8 mouse cellular contexts compared by ENCODE assay signal in the genomic region with DNA sequence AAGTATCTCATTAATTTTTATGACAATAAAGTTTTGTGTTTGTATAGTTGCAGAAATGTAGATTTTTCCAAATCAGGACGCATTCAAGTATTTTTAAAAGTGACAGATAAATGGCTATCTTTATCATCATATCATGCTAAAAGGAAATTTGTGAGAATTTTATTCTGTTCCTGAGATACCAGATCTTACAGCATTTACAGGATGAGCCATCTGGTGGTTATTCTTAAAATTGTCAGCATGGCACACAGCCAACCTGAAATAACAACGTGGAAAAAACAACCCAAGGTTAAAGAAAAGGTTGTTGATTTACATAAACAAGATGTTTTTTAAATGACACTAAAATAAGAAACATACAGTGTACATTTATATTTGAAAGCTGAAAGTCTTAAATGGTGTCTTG.
DNase-seq lines count a peak whose midpoint lies in the region; ATAC-seq and TF ChIP-seq lines count a peak whose summit lies in the region.
"Had no signal": no experiment of that assay in that cellular context is flagged by ENCODE, and none has a peak within 500 bp of the region (broad histone marks: within the 10 kb centered on the region; RNA-seq: fewer than 3 reads in every experiment).

No protein-coding gene starts in this region.

- no peak for ATAC-seq in hindbrain, embryonic 14.5 days (ENCODE audit: low FRiP score)

- no peaks in the 10 kb centered on the region for H3K9me3 ChIP-seq in hindbrain, embryonic 14.5 days (ENCODE audit: control insufficient read depth, low read length)
- no peaks in the 10 kb centered on the region for H3K9me3 ChIP-seq in hindbrain, embryonic 10.5 days

- H3K9ac ChIP-seq in hindbrain, embryonic 14.5 days: no peak overlapping the region

- H3K4me1 ChIP-seq in hindbrain, embryonic 14.5 days (replicated peaks; ENCODE audit: control insufficient read depth, insufficient read depth, low read length): no peaks in the 10 kb centered on the region
- H3K4me1 ChIP-seq in hindbrain, embryonic 10.5 days (replicated peaks): no peaks in the 10 kb centered on the region
- no peaks in the 10 kb centered on the region for H3K4me1 ChIP-seq in lung, adult 2 months (ENCODE audit: control insufficient read depth, insufficient read depth, low read length)

- no peak for TF ChIP-seq CTCF in lung, adult 2 months (IDR thresholded peaks at IDR 0.05; ENCODE audit: insufficient read depth, low read length)

- no peak overlapping the region for H3K27ac ChIP-seq in hindbrain, embryonic 14.5 days
- no peak overlapping the region for H3K27ac ChIP-seq in hindbrain, embryonic 10.5 days

- H3K27me3 ChIP-seq in hindbrain, embryonic 14.5 days (ENCODE audit: control insufficient read depth, insufficient read depth, low read length): no peaks in the 10 kb centered on the region
- H3K27me3 ChIP-seq in hindbrain, embryonic 10.5 days (ENCODE audit: insufficient read depth, poor library complexity, severe bottlenecking): no peaks in the 10 kb centered on the region

- H3K4me2 ChIP-seq in hindbrain, embryonic 14.5 days (replicated peaks): no peak overlapping the region
- H3K4me2 ChIP-seq: liver, embryonic 11.5 days had no signal

- H3K36me3 ChIP-seq in hindbrain, embryonic 14.5 days (replicated peaks; ENCODE audit: control insufficient read depth, insufficient read depth): no peaks in the 10 kb centered on the region
- H3K36me3 ChIP-seq in hindbrain, embryonic 10.5 days: no peaks in the 10 kb centered on the region

- no peak for TF ChIP-seq POLR2A in lung, adult 2 months (IDR thresholded peaks at IDR 0.05; ENCODE audit: borderline replicate concordance, extremely low read depth, low read depth, low read length)

- 53% methylated on average over 2 of the region's 2 CpGs for WGBS in hindbrain, embryonic 14.5 days
- WGBS in hindbrain, embryonic 10.5 days: 73% methylated on average over 2 of the region's 2 CpGs
- 36% methylated on average over 2 of the region's 2 CpGs for WGBS in lung, adult 2 months

- peak; percentile 73 for DNase-seq in hindbrain, embryonic 14.5 days (ENCODE audit: low spot score)
- no peak for DNase-seq in hindbrain, embryonic 10.5 days (ENCODE audit: low spot score)
- peak; percentile 7 for DNase-seq in lung, postnatal 14 days
- DNase-seq in lung, adult 2 months: no peak
- peak; percentile 51 for DNase-seq in cerebellum, adult 11-12 months
- peak; percentile 20 for DNase-seq in lung, postnatal 36 days
- DNase-seq in adrenal gland, adult 2 months: no peak

- no peak overlapping the region for H3K4me3 ChIP-seq in hindbrain, embryonic 14.5 days (replicated peaks; ENCODE audit: low read length)
- H3K4me3 ChIP-seq in hindbrain, embryonic 10.5 days: no peak overlapping the region
- no peak overlapping the region for H3K4me3 ChIP-seq in lung, adult 2 months (replicated peaks; ENCODE audit: extremely low read depth, low read depth, low read length)

Comparison
In these comparisons a context has a peak if more than half of its experiments do, and no peak if none do; other contexts are left out.
1. DNase-seq: peak in hindbrain, embryonic 14.5 days (single experiment), lung, postnatal 14 days (single experiment), cerebellum, adult 11-12 months (single experiment) and lung, postnatal 36 days (single experiment); none in hindbrain, embryonic 10.5 days (single experiment), lung, adult 2 months (single experiment) and adrenal gland, adult 2 months (single experiment).